Comparison of ENCODE assay signal across 8 mouse cellular contexts in genomic region chr4:83567190-83568113, GRCm38 (mm10). TPM values are rescaled to one million over a fixed set of nuclear protein-coding genes. Genes with fewer than 3 reads are reported as not detected.
DNase-seq lines count a peak whose midpoint lies in the region; ATAC-seq and TF ChIP-seq lines count a peak whose summit lies in the region.

No protein-coding gene starts in this region.

- H3K4me2 ChIP-seq in kidney, embryonic 14.5 days (replicated peaks; ENCODE audit: low read depth, low read length), result peak overlapping the region; percentile 26; the same call in 1 of the 2 replicates
- H3K4me2 ChIP-seq in forebrain, embryonic 13.5 days, result peak overlapping the region; percentile 35; the same call in 1 of the 2 replicates

- no peaks in the 10 kb centered on the region for H3K9me3 ChIP-seq in kidney, embryonic 14.5 days (ENCODE audit: control insufficient read depth, low read length)
- no peaks in the 10 kb centered on the region for H3K9me3 ChIP-seq in ES-E14 (ENCODE audit: control insufficient read depth, insufficient read depth, low read depth, low read length)
- H3K9me3 ChIP-seq in forebrain, embryonic 13.5 days (replicated peaks), result no peaks in the 10 kb centered on the region
- no peaks in the 10 kb centered on the region for H3K9me3 ChIP-seq in megakaryocyte, embryonic 14.5 days

- intact Hi-C loops in left cerebral cortex, postnatal 36 days (cut with DNase I), result no loop called here

- no peak overlapping the region for H3K4me3 ChIP-seq in kidney, embryonic 14.5 days (ENCODE audit: low read length)
- peak overlapping the region; percentile 26 to 29; a peak in 2 of 4 replicates for H3K4me3 ChIP-seq in ES-E14 (ENCODE audit: insufficient read depth in 1 of 2, low read depth in 1 of 2, low read length in 2 of 2, poor library complexity in 1 of 2, severe bottlenecking in 1 of 2)
- H3K4me3 ChIP-seq in forebrain, embryonic 13.5 days, result no peak overlapping the region
- H3K4me3 ChIP-seq in megakaryocyte, embryonic 14.5 days (replicated peaks), result peak overlapping the region; percentile 83

- no peaks in the 10 kb centered on the region for H3K27me3 ChIP-seq in kidney, embryonic 14.5 days (ENCODE audit: control insufficient read depth, insufficient read depth, low read length)
- H3K27me3 ChIP-seq in forebrain, embryonic 13.5 days, result no peaks in the 10 kb centered on the region
- H3K27me3 ChIP-seq in megakaryocyte, embryonic 14.5 days (replicated peaks), result no peaks in the 10 kb centered on the region

- 20% methylated on average over 13 of the region's 13 CpGs for WGBS in kidney, embryonic 14.5 days
- 35% methylated on average over 13 of the region's 13 CpGs for WGBS in forebrain, embryonic 13.5 days

- DNase-seq in kidney, adult 18-20 months, result no peak
- no peak for DNase-seq in ES-E14 (ENCODE audit: low read depth, low spot score)
- DNase-seq in spleen, postnatal 4 days (ENCODE audit: low spot score in 2 of 2), result no peak
- no peak for DNase-seq in left cerebral cortex, postnatal 36 days (ENCODE audit: low spot score in 2 of 2)
- DNase-seq in kidney, postnatal 25 days, result no peak

- peak; percentile 49; the same call in 1 of the 2 replicates for ATAC-seq in kidney, embryonic 14.5 days (ENCODE audit: low FRiP score, low TSS enrichment)
- no peak for ATAC-seq in forebrain, embryonic 13.5 days

- in situ Hi-C loops in ES-E14 (cut with MboI; ENCODE audit: low sequenced_read_pairs in 2 of 2, unreplicated experiment in 2 of 2), result no loop called here

- no peak overlapping the region for H3K27ac ChIP-seq in kidney, embryonic 14.5 days (ENCODE audit: low read depth, low read length)
- no peak overlapping the region for H3K27ac ChIP-seq in ES-E14 (ENCODE audit: insufficient read depth, low read depth, low read length, poor library complexity, severe bottlenecking)
- H3K27ac ChIP-seq in forebrain, embryonic 13.5 days, result no peak overlapping the region

- no peaks in the 10 kb centered on the region for H3K36me3 ChIP-seq in kidney, embryonic 14.5 days (ENCODE audit: control insufficient read depth, insufficient read depth, low read length)
- no peaks in the 10 kb centered on the region for H3K36me3 ChIP-seq in ES-E14 (ENCODE audit: control insufficient read depth, insufficient read depth, low read length, poor library complexity, severe bottlenecking)
- H3K36me3 ChIP-seq in forebrain, embryonic 13.5 days (ENCODE audit: poor library complexity, severe bottlenecking), result no peaks in the 10 kb centered on the region
- no peaks in the 10 kb centered on the region for H3K36me3 ChIP-seq in megakaryocyte, embryonic 14.5 days (replicated peaks; ENCODE audit: low read length)

- no peak overlapping the region for H3K9ac ChIP-seq in kidney, embryonic 14.5 days (ENCODE audit: low read depth, low read length)
- no peak overlapping the region for H3K9ac ChIP-seq in ES-E14 (ENCODE audit: insufficient read depth, low read depth, low read length, poor library complexity, severe bottlenecking)
- no peak overlapping the region for H3K9ac ChIP-seq in forebrain, embryonic 13.5 days

- H3K4me1 ChIP-seq in kidney, embryonic 14.5 days (ENCODE audit: control insufficient read depth, insufficient read depth, low read length), result no peaks in the 10 kb centered on the region
- H3K4me1 ChIP-seq in ES-E14 (ENCODE audit: control insufficient read depth in 2 of 2, insufficient read depth in 2 of 2, low read length in 2 of 2, poor library complexity in 1 of 2), result peaks cover 0 to 4% of the 10 kb centered on the region in 2 experiments; a peak in 1 of 4 replicates
- H3K4me1 ChIP-seq in forebrain, embryonic 13.5 days, result 0 out of 2 replicates have a peak, but pooled peaks cover 4% of the 10 kb centered on the region
- peaks cover 23% of the 10 kb centered on the region for H3K4me1 ChIP-seq in megakaryocyte, embryonic 14.5 days

TF ChIP-seq in ES-E14, 5 proteins besides CTCF, POLR2A, EP300 and RAD21:
- TF ChIP-seq MAFK (IDR thresholded peaks at IDR 0.05; ENCODE audit: insufficient read depth, low read depth, low read length) (no peak), CHD2 (IDR thresholded peaks at IDR 0.05; ENCODE audit: low read depth, low read length) (no peak), ZNF384 (IDR thresholded peaks at IDR 0.05; ENCODE audit: low read depth, low read length) (no peak)
TF ChIP-seq in ES-E14: peak in this region for 0.

RNA-seq across cellular contexts. Expression of gene Ccdc171, which starts 42.1 kb away (rescaled TPM):
- 2.9 and 3.9 TPM in 2 replicates for polyA plus RNA-seq in kidney, embryonic 14.5 days (2014; fragmentation: Nextera tagmentation; extraction: Ambion mirVana)
- total RNA-seq in ES-E14 (2012; rRNA removed), result 3.5 and 5.8 TPM in 2 replicates
- 5.5 and 5.7 TPM in 2 replicates for polyA plus RNA-seq in forebrain, embryonic 13.5 days (2015; fragmentation: Nextera tagmentation; extraction: Ambion mirVana)
- polyA plus RNA-seq in megakaryocyte, embryonic 14.5 days (2012; ENCODE audit: insufficient read depth, low replicate concordance), result 0.62 TPM in 1 of 2 replicates, not detected in the other
- 1 to 10 TPM; 2.9 to 4.7 TPM for total RNA-seq in left cerebral cortex, postnatal 36 days (2021)

Comparison
In these comparisons a context has a peak if more than half of its experiments do, and no peak if none do; other contexts are left out.
1. H3K4me3 ChIP-seq: peak in ES-E14 (2 of 2) and megakaryocyte, embryonic 14.5 days (single experiment); none in kidney, embryonic 14.5 days (single experiment) and forebrain, embryonic 13.5 days (single experiment).